Mouse (Mus musculus): ENCODE measurements around the gene Clic1. TPM values are rescaled to one million over a fixed set of nuclear protein-coding genes. Genes with fewer than 3 reads are reported as not detected.
"Not testable (repeated sequence)": the region's sequence is repeated elsewhere in the genome, so short reads cannot be mapped to it uniquely, and the experiment has no call there.

The Clic1 gene
- total RNA-seq (2021), result 10 to 100 TPM; 10.9 to 12.0 TPM
- long read RNA-seq, experiment 1, transcript Clic1-201 (6 exons, 1,466 nt), result major isoform, 11 of 11 reads
- long read RNA-seq, experiment 1, partial matches to known transcripts, result 0 of 11 reads
- long read RNA-seq, experiment 1, other reads (novel, unspliced or antisense), result 0 of 11 reads
- long read RNA-seq, experiment 2, transcript Clic1-201 (6 exons, 1,466 nt), result major isoform, 11 of 19 reads
- long read RNA-seq, experiment 2, partial matches to known transcripts, result 6 of 19 reads
- long read RNA-seq, experiment 2, other reads (novel, unspliced or antisense), result 2 of 19 reads

- intact Hi-C loops (cut with DNase I), result no loop called here
- DNase-seq, result peak in 1 of 2 experiments; percentile 51
These were observed at the start of gene Clic1 for GRCm38 (mm10) chr17:35049561-35050016. Gene Clic1, plus strand, starts transcription at chr17:35049966.

GRCm38 (mm10) chr17:35000717-35001451, 48.9 kb upstream of the Clic1 start, which contains the start of gene Vars:
Gene Vars, plus strand, starts transcription at chr17:35000987.
- peak; percentile 77 to 88 for DNase-seq
- intact Hi-C loops (cut with DNase I), result no loop called here

GRCm38 (mm10) chr17:35001452-35002152, 48.2 kb upstream of the Clic1 start:
- no peak for DNase-seq
- intact Hi-C loops (cut with DNase I), result no loop called here

GRCm38 (mm10) chr17:35002153-35002865, 47.5 kb upstream of the Clic1 start:
- no peak for DNase-seq
- intact Hi-C loops (cut with DNase I), result no loop called here

- DNase-seq, result no peak
- intact Hi-C loops (cut with DNase I), result no loop called here
These were observed 46.5 kb upstream of the Clic1 start for GRCm38 (mm10) chr17:35003022-35003838.

GRCm38 (mm10) chr17:35004075-35004717, 45.6 kb upstream of the Clic1 start:
- DNase-seq, result no peak
- intact Hi-C loops (cut with DNase I), result no loop called here

GRCm38 (mm10) chr17:35005158-35005557, 44.6 kb upstream of the Clic1 start:
- DNase-seq, result no peak
- intact Hi-C loops (cut with DNase I), result no loop called here

- intact Hi-C loops (cut with DNase I); DNase-seq: not testable (repeated sequence)
These were observed 43.9 kb upstream of the Clic1 start for GRCm38 (mm10) chr17:35005902-35006301.

GRCm38 (mm10) chr17:35007387-35007991, 42.3 kb upstream of the Clic1 start:
- intact Hi-C loops (cut with DNase I), result no loop called here
- no peak for DNase-seq

GRCm38 (mm10) chr17:35009586-35009985, 40.2 kb upstream of the Clic1 start:
- DNase-seq, result no peak
- intact Hi-C loops (cut with DNase I), result no loop called here

GRCm38 (mm10) chr17:35011440-35011839, 38.3 kb upstream of the Clic1 start:
- intact Hi-C loops (cut with DNase I), result no loop called here
- DNase-seq, result no peak

- no peak for DNase-seq
- intact Hi-C loops (cut with DNase I), result no loop called here
These were observed 37.3 kb upstream of the Clic1 start for GRCm38 (mm10) chr17:35012430-35012829.

- no peak for DNase-seq
- intact Hi-C loops (cut with DNase I), result no loop called here
These were observed 36.5 kb upstream of the Clic1 start for GRCm38 (mm10) chr17:35013221-35013620.

GRCm38 (mm10) chr17:35015296-35015695, 34.5 kb upstream of the Clic1 start:
- intact Hi-C loops (cut with DNase I), result no loop called here
- DNase-seq, result no peak

- intact Hi-C loops (cut with DNase I), result no loop called here
- DNase-seq, result peak in 1 of 2 experiments; percentile 49
These were observed 33.4 kb upstream of the Clic1 start, which contains the start of gene Vwa7 for GRCm38 (mm10) chr17:35016376-35016775. Gene Vwa7, plus strand, starts transcription at chr17:35016579.

- intact Hi-C loops (cut with DNase I), result no loop called here
- DNase-seq, result no peak
These were observed 32.7 kb upstream of the Clic1 start for GRCm38 (mm10) chr17:35016791-35017705.

- DNase-seq, result peak in 1 of 2 experiments; percentile 13
These were observed 32.1 kb upstream of the Clic1 start for GRCm38 (mm10) chr17:35017706-35018030.

GRCm38 (mm10) chr17:35018171-35018570, 31.6 kb upstream of the Clic1 start:
- intact Hi-C loops (cut with DNase I), result no loop called here
- DNase-seq, result no peak

More at GRCm38 (mm10) chr17:35017706-35018030, 32.1 kb upstream of the Clic1 start:
- intact Hi-C loops (cut with DNase I), result no loop called here
